Mouse (Mus musculus) cerebellum, adult 9-11 months (tissue): ENCODE measurements around the gene Icam2.
A peak's percentile ranks its signal among the peaks of the same experiment; 100 is the strongest.

Experiments used
- DNase-seq: peaks from one replicate; pipeline ENCODE4 v3.0.0; 2022

Icam2 gene

DNA sequence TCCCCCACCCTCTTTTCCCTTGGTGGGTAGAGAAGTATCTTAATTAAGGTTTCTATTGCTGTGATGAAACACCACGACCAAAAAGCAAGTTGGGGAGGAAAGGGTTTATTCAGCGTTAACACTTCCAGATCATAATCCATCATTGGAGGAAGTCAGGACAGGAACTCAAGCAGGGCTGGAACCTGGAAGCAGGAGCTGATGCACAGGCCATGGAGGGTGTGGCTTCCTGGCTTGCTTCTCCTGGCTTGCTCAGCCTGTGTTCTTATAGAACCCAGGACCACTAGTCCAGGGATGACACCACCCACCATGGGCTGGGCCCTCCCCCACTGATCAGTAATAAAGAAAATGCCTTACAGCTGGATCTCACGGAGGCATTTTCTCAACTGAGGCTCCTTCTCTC lies 2.9 kb upstream of the Icam2 start:
- no peak for DNase-seq

DNA sequence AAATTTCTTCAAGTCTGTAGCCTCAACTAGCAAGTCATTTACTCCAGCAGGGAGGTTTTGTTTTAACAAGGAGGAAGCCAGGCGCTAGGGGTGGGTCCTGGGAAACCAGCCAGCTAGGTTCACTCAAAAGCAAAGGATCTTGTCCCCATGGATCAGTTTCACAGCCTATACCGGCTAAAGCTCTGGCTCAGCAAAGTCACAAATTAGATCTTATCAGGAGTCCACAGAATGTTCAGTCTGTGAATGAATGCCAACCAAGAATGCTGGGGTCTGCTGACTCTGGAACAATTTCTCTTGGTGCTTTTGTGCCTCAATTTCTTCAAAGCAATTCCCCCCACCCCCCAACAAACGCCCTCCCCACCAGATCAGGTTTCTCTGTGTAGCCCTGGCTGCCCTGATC lies 1.7 kb upstream of the Icam2 start:
- no peak for DNase-seq

DNA sequence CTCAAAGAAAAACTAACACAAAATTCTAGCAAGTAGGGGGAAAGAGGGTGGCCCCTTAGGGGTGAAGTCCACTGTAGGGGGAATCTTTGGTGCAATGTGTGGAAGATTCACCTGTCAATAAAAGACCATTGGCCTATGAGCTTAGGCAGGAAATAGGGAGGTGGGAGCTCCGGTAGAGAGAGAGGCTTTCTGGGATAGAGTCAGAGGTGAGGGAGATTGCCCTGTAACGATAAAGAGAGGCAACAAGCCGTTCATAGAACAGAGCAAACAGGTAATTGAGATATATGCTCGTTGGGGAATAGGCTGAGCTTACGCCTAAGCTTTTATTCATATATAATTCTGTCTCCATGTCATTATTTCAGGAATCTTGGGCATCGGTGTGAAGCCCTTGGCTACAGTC lies 855 bp downstream of the Icam2 start:
- DNase-seq: no peak

DNA sequence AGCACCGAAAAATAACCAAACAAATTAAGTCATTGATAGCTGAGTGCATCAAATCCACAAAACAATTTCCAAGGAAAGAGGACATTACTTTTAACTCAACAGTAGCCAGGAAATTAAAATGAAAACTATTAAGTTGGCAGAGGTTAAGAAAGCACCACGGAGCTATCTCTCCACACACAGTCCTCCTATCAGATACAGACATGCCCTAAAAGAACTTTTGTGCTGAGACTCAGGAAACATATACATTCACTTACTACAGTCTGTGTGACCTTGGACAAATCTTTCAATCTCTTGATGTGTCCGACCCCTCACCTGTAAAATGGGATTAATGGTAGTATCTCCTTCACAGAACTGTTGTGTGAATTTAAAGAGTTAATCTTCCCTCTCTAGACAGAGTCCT lies 1.5 kb downstream of the Icam2 start:
- DNase-seq: no peak

DNA sequence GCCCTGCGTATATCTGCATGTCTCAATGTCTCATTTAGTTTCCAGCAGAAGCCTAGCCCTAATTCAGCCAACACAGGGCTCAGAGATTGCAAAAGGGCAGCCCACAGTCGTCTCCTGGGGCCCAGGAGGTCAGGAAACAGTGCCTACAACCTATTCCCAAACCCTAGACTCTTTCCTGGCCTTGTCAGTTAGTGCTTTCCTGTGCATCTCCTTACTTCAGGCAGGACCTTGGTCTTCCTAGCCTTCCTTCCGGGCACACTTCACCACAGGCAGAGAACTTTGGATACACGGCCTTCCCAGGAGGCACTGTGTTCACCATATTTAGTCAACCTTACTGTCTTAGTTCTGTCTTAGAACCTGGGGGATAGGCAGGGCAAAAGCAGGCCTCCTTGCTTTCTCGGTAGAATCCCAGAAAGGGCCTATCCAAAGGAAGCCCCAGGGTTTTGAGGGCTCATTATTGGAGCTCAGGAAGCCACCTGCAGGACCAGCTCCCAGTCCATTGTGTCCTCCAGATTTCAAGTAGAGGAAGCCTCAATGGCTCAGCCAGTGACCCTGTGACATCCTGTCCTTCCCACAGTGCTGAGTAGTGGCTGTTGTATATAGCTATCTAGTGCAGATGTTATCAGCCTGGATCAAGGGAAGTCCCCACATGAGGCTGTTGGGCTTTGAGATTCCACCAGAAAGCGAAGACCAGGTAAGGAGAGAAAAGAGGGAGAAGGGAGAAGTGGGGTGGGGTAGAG lies 4.7 kb downstream of the Icam2 start:
- DNase-seq: no peak

DNA sequence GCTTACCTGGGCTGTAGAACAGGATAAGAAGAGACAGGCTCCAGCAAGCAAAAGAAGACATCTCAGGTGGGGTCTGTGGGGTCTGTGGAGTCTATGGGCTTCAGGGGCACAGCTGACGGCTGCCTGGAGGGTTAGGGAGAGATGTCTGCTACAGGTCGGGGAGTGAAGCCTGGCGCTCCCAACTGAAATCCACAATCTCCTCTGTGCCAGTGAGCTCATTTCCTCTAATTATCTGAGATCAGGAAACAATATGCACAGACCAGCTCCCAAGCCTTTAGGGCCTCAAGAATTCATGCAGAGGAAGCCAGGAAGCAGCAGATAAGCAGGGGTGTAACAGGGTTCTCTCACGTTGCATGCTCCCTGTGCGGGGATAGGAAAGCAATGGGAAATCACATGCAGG lies 5.5 kb downstream of the Icam2 start:
- no peak for DNase-seq

DNA sequence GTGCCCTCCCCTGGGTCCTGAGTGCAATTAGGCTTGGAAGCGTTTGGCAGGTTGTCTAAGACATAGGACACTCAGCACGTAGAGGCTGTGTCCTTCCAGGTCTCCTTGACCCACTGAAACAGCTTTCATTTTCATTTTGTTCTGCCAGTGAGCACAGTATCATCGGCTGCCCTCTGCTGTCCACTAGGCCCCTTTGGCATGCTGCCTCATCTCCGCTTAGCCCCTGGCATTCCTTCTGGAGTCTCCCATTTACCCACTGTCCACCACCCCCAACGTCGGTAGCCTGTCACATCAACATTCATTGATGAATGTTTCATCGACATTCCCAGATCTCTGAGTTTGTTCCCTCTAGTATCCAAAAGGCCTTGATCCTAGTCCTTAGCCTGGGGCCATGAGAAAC lies 6.0 kb downstream of the Icam2 start:
- DNase-seq: no peak

DNA sequence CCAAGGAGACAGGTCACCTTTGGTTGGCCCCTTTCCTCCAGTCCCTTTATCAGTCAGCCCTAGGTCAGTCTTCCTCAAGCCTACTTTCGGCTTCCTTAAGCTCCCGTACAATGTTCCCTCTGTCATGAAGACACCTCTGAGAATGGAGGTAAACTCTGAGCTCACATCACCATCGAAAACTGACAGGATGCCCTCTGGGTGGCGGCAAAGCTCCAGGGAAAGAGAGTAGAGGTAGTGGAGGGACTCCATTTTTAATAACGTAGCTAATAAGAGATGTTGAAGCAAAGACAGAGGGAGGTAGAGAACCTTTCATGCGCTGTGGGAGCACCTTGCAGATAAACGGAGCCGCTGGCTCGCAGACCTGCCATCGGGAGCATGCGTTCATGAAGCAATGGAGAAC lies 6.9 kb downstream of the Icam2 start:
- no peak for DNase-seq

DNA sequence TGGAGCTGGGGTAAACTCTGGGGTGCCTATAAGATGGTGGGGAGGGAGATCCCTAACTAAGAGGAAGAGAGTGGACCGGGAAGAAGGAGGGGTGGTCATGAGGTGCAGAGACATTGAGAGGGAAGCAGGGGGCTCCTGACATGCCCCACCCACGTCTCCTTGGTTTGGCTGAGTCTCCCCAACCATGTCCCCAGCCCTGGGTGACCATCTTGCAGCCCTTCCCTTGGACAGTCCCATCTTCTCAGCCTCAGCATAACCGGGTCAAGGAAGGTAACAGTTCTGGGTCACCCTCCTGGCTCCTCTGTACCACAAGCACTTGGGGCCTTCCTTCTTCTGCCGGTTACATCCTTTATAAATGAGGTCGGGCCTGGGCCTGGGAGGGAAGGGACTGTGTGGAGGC lies 12.9 kb downstream of the Icam2 start:
- DNase-seq: no peak

DNA sequence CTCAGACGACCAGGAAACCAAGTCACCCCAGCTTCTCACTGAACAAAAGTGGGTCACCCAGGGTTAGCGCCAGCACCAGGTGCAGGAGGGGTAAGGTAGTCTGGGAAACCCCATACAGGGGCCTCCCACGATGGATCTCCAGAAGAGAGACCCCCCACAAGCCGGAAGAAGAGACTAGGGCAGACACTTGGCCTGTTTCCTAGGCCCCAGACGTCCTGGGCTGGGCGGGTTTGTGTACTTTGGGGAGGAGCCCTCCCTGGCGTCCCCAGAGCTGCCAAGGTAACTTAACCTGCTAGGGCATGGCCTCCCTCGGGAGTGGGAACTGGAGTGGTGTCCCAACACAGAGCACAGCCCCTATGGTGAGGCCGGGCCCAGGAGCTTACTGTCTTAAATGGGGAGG lies 13.3 kb downstream of the Icam2 start:
- DNase-seq: no peak

DNA sequence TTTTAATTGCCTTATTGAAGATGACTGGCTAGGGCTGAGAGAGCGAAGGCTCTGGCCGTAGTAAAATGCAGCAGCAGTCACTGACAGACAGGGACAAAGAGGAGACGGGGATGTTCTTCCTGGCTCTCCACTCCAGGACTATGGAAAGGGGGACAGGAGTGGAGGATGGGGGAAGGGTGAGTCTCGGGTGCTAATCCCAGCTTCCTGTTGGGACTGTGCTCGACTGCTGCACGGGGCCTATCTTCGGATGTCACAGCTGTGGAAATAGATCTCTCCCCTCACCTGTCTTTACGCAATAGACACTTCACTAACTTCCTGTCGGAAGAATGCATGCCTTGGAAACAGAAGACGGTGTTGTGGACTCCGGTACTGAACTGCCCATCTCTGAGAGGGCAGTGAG lies 13.9 kb downstream of the Icam2 start:
- DNase-seq: no peak

DNA sequence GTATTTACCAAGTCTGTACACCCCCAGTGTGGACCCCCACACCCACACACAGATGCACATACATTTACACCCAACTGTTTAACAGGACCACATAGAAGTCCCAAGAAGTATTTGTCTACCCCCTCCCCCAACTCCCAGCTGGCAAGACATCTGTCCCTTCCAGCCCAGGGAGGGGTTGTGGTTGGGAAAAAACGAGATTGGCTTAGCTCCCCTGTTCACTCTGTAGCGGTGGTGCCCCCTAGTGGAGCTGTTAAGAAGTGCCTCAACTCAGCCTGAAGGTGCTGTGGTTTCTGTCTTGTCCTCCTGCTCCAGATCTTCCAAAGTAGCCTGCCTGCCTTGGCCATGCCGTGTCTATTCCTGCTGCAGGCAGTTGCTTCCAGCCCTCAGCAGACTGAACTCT lies 21.6 kb downstream of the Icam2 start:
- DNase-seq: peak; percentile 71

DNA sequence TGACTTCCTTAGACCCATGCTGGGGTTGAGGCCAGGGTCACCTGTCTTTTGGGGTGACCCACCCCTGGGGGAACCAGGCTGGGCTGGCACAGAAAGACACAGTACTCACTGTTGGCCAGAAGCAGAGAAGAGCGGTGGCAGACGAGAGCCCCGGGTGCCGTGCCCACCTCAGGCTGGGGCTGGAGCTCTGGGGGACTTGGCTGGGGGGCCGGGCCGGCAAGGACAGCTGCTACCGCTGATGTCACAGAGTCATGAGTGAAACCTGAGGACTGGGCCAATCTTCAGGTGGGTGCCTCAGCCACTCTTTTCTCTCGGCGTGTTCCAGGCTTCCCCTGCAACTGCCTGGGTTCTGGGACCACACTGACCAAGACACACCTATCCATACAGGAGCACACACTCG lies 22.5 kb downstream of the Icam2 start, which contains the start of gene Prr29:
Prr29 (plus strand) TSS at position 107 of the 400 bp plus-strand sequence.
- no peak for DNase-seq

DNA sequence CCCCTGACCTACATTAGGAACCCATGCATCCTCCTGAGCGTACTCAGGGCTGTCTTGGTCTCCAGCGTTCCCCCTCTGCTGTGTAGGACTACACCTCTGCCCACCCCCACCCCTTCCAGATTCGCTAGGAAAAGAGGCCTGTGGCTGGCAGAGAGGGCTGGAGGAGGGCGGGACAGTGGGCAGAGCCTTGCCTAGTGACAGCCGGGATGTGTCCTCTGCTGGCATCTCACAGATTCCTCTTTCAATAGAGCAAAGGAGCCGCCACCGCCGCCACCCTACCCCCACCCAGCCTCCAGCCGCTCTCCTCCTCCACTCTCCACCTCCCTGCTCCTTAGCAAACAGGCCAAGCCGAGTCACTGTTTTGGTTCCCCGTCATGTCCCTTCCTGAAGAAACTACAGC lies 23.2 kb downstream of the Icam2 start:
- DNase-seq: no peak

DNA sequence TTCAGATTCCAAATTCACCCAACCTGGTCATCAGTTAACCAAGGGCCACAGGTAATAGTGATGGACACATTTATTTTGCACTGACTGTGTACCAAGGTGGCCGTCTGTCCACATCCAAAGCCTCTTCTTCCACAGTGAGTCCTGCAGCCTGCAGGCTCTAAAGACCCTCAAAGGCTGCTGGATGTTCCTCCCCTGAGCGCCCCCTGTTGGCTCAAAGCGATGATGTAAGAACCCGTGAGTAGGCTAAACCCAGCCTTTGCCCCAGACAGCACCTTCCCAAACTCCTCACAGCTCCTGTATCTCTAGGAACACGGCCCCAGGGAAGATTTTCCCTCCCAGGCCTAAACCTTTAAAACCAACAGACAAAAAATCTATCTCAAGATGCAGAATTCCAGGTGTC lies 28.5 kb downstream of the Icam2 start:
- no peak for DNase-seq

DNA sequence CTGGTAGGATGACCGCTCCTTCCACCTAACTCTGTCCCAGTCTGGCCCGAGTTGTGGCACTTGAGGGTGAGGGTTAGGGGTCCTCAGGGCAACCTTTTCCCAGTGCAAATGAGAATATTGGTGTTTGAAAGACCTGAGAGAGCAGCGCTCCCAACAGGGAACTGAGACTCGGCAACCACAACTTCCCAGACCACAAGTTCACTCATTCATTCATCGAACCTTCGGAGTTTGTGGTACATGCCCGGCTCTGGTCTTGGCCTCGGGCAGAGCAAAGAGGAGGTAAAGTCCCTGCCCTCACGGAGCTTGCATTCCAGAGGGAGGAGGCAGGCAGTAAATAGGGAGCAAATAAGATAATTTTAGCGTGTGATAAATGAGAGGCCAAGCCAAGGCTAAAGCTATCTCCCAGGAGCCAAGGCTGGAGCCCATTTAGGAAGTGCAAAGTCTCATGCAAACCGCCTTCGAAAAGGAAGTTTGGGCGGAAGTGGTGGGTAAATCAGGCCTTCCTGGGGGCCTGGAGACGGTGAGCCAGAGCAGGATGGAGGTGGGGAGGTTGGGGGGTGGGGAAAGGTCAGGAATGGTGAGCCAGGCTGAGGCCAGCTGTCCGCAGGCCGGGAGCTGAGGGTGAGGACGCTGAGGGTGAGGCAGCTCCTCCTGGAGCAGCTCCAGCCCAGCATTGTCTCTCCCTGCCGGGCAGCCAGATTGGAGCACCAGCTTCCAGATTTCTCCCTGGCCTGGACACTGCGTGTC lies 32.3 kb downstream of the Icam2 start:
- DNase-seq: peak; percentile 79

DNA sequence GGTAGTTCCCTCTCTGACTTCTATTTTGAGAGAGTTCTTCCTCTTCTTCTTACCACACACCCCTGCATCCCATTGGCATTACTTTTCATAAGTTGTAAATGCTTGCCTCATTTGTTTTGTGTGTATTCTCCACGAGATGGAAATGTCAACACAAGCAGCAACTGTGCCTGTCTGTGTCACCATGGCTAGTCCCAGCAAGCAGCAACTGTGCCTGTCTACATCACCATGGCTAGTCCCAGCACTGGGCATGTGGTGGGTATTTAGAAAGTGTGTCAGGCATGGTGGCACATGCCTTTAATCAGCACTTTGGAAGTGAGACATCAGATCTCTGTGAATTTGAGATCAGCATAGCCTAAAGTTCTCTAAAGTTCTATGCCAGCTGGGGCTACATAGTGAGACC lies 33.7 kb downstream of the Icam2 start:
- DNase-seq: no peak

DNA sequence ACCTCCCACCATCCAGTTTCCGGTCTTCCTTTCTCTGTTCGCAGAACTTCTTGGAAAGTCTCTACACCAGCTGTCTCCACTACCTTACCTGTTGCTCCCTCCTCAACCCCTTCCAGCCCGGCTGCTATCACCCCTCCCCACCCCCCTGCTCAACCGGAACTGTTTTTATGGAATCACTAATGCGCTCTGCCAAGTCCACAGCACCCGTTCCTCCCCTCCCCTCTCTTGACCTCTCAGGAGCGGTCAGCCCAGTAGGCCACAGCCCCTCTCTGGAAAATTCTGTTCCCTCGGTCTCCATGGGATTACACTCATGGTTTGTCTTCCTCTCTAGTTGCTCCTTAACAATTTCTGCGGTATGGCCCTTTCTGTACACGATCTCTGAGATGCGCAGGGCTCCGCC lies 34.7 kb downstream of the Icam2 start, which contains the start of gene Scn4a:
Scn4a (minus strand) TSS at position 101 of the 400 bp plus-strand sequence.
- no peak for DNase-seq

DNA sequence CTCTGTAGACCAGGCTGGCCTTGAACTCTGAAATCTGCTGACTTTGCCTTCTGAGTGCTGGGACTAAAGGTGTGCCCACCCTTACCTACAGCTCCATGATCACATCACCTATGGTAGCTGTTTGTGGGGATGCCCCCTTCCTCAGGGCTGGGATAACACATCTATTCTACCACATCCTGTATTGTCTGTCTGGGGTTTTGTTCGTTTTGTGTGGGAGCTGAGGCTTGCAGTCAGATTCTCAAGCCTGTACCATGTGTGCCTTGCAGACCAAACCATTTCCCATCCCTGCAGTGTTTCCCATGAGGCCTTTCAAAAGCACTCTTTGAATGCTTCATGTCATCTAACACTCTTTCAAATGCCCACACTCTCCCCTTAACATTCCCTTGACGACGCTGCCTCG lies 35.9 kb downstream of the Icam2 start:
- DNase-seq: no peak

DNA sequence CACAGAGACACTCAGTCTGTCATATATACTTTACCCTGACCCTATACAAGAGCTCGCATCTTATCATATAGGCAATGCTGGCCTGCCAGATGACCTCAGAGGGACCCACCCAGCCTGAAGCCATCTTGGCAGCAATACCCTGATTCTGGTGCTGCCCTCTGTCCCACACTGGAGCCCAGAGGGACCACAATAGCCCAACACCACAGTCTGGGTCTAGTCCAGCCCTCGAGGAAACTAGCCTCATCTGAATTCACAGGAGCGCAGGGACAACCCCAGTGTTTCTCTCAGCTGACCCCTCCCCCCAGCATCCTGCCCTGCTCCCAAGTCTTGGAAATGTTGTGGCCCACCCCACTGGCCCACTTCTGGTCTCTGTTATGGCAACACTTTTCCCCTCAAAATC lies 36.6 kb downstream of the Icam2 start:
- DNase-seq: no peak

DNA sequence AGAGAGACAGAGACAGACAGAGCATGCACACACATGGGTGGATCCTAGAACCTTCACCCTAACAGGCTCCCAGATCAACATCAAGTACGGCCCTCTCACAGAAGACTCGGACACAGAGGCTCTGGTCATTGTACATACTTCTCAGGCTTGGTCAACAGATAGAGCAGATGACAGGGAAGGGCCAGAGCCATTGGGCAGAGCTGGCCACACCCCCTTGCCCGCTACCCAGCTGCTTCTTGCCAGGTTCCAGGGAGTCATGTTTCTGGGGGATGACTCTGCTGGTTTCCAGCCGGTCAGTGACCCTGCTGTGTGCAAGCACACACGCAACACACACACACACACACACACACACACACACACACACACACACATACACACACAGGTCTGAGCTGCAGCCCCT lies 37.0 kb downstream of the Icam2 start:
- DNase-seq: no peak

DNA sequence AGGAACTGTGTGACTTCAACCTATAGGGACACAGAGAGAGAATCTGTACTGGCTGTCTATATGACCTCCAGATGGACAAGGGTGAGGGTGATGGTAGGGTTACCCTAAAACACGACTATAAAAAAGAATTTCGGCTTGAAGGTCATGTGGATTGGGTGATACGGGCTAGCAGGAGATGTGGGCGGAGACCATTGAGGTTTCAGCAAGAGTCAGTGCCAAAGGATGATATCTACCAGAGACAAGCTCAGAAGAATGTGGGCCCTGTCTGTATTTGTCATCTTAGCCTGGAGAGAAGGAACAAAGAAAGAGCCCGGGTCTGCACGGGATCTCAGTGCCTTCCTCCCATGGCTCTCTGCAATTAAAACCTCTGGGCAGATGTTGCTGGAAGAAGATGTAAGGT lies 38.1 kb downstream of the Icam2 start:
- DNase-seq: no peak

DNA sequence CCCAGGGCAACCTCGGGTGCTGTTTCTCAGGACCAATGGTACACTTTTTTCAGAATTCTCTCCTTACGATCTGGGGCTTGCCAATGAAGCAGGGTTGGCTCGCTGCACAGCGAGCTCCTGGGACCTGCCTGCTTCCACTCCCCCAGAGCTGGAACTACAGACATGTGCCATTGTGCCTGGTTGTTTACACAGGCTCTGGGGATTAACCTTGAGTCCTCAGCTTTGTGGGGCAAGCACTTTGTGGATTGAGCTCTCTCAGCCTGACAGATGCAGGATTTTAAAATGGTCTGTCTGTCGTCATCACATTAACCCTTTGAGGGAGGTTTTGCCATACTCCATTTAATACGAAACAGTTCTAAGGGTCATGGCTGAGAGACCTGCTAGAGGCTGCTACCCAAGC lies 43.0 kb downstream of the Icam2 start:
- DNase-seq: no peak

DNA sequence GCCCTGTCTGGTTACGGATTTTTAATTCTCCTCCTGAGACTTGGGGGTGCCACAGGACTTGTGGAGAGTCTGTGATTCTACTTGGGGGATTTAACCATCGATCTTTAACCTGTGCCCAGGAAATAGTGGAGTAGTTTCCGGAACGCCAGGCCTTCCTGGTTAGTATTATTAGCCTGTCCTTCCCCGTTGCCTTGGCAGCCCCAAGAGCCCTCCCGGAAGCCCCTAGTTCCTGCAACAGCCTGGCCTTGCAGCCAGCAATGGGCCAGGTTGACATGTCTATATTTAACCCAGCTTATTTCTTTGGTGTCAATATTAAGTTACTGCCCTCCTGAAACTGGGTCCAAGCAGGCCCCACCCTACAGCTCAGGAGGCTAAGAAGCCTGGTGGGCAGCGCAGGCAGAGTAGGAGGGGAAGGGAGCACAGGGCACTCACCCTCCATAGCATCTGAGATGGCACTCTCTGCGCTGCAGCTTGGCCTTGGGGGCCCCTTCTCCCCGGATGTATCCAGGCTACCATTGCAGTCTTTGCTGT lies 46.8 kb downstream of the Icam2 start:
- DNase-seq: no peak
